Mouse (Mus musculus) lung, postnatal 25 days (tissue): ENCODE results near the gene Slc3a2.

ENCODE experiments used
- DNase-seq: peaks from one replicate; pipeline ENCODE4 v3.0.0; 2022; ENCODE audit warnings: low spot score

Slc3a2 gene

DNA sequence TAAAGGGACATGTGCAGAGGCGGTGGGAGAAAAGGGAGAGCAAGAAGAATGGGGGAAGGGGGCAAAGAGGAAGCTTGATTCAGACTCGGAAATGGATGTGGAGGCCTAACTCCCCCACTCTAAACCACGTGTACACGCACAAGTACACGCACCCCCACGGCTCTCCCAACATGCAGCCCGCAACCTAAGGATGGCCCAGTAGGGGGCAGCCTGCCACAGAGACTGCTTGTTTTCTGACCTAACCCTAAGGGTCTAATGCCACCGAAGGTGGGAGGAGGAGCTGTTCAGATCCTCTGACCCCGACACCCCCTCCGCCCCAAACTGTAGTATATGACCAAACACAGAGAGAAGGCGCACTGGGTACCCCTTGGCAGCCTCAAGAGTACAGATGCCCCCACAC lies 60.8 kb downstream of the Slc3a2 start:
- peak; percentile 45 for DNase-seq

GRCm38 (mm10) chr19:8661821-8662307 lies 61.3 kb downstream of the Slc3a2 start:
- DNase-seq = no peak
